ENCODE assay signal across 8 mouse cellular contexts in genomic region chr12:57230192-57230706, GRCm38 (mm10). TPM values are rescaled to one million over a fixed set of nuclear protein-coding genes. Genes with fewer than 3 reads are reported as not detected.
DNase-seq lines count a peak whose midpoint lies in the region; ATAC-seq and TF ChIP-seq lines count a peak whose summit lies in the region.

Prps1l3 (plus strand) TSS chr12:57230412.
Mipol1 (plus strand) TSS chr12:57230427.

- DNase-seq in gastrocnemius, postnatal 10 days = peak; percentile 85
- peak; percentile 97 for DNase-seq in induced T-regulatory cell, adult 2 months (ENCODE audit: low read depth)
- peak; percentile 65 to 86 for DNase-seq in left cerebral cortex, adult 9 months (ENCODE audit: low spot score in 2 of 2)
- DNase-seq in right cerebral cortex, postnatal 14 days = peak; percentile 89
- peak; percentile 74 to 86 for DNase-seq in urinary bladder, postnatal 36 days (ENCODE audit: low spot score in 2 of 2)

- peak; percentile 80 for ATAC-seq in activated CD4-positive, CD25-positive, alpha-beta regulatory T cell, adult 4 months
- peak; percentile 85 for ATAC-seq in megakaryocyte progenitor cell, adult 5-6 weeks (replicated peaks; ENCODE audit: poor library complexity)

- TF ChIP-seq POLR2A in cortical plate, adult 2 months (IDR thresholded peaks at IDR 0.05; ENCODE audit: extremely low read depth, insufficient read depth, low read length) = peak; percentile 72; the same call in 1 of the 2 replicates

- no peak for TF ChIP-seq CTCF in cortical plate, adult 2 months (IDR thresholded peaks at IDR 0.05; ENCODE audit: extremely low read depth, insufficient read depth, low read length)

- peaks cover 2% of the 10 kb centered on the region; the same call in 1 of the 2 replicates for H3K4me1 ChIP-seq in cortical plate, adult 2 months (ENCODE audit: control insufficient read depth, insufficient read depth, low read length)

- H3K27ac ChIP-seq in cortical plate, adult 2 months (ENCODE audit: insufficient read depth, low read length) = peak within 1 kb of the TSS; percentile 60

- H3K4me3 ChIP-seq in cortical plate, adult 2 months (ENCODE audit: insufficient read depth, low read length) = peak within 1 kb of the TSS; percentile 59

RNA-seq across cellular contexts. Expression of gene Prps1l3, which starts in this region (rescaled TPM):
- 10 to 100 TPM; 59.3 to 63.6 TPM for polyA plus RNA-seq in activated CD4-positive, CD25-positive, alpha-beta regulatory T cell, adult 4 months (2017; shearing (Covaris generic))
- 7.6 and 9.4 TPM in 2 replicates for polyA plus RNA-seq in cortical plate, adult 2 months (2012; rRNA removed)
- 10 to 100 TPM; 22.0 to 27.7 TPM for total RNA-seq in gastrocnemius, postnatal 10 days (2021)
- 52.8 and 56.9 TPM in 2 replicates for total RNA-seq in megakaryocyte progenitor cell, adult 5-6 weeks (2015)
- total RNA-seq in megakaryocyte progenitor cell, adult 5-6 weeks (2017) = 87.5 and 99.7 TPM in 2 replicates

RNA-seq across cellular contexts. Expression of gene Mipol1, which starts in this region (rescaled TPM):
- polyA plus RNA-seq in activated CD4-positive, CD25-positive, alpha-beta regulatory T cell, adult 4 months (2017; shearing (Covaris generic)) = 1 to 10 TPM; 7.7 to 7.9 TPM
- polyA plus RNA-seq in cortical plate, adult 2 months (2012; rRNA removed) = 4.2 and 4.5 TPM in 2 replicates
- total RNA-seq in gastrocnemius, postnatal 10 days (2021) = 1 to 10 TPM; 5.0 to 6.9 TPM
- total RNA-seq in megakaryocyte progenitor cell, adult 5-6 weeks (2015) = 7.4 and 8.8 TPM in 2 replicates
- 5.2 and 10.9 TPM in 2 replicates for total RNA-seq in megakaryocyte progenitor cell, adult 5-6 weeks (2017)

Comparison
In these comparisons a context has a peak if more than half of its experiments do, and no peak if none do; other contexts are left out.
1. Peak in every context shown above with its lines: DNase-seq, ATAC-seq, H3K4me3 ChIP-seq and H3K27ac ChIP-seq.